Mouse (Mus musculus): ENCODE data around the gene Nme7. TPM values are rescaled to one million over a fixed set of nuclear protein-coding genes. Genes with fewer than 3 reads are reported as not detected.

Nme7 gene
- total RNA-seq, 2 experiments from 2014 or later = 1.4 TPM

- intact Hi-C loops (cut with DNase I) = loop anchor here (10.0 kb wide), 1 partner anchor 224 kb away; no protein-coding TSS in a partner anchor
- H3K4me3 ChIP-seq = peak overlapping the region; percentile 59
- no peak for DNase-seq
- TF ChIP-seq CTCF (IDR thresholded peaks at IDR 0.05) = no peak
- H3K27ac ChIP-seq = peak overlapping the region; percentile 75
These were observed 157.2 kb downstream of the Nme7 start for GRCm38 (mm10) chr1:164460921-164461697.

GRCm38 (mm10) chr1:164461726-164462125 lies 157.8 kb downstream of the Nme7 start:
- H3K4me3 ChIP-seq = peak overlapping the region; percentile 59
- no peak for TF ChIP-seq CTCF (IDR thresholded peaks at IDR 0.05)
- peak; percentile 72 for DNase-seq
- intact Hi-C loops (cut with DNase I) = loop anchor here (10.0 kb wide), 1 partner anchor 223 kb away; no protein-coding TSS in a partner anchor
- peak overlapping the region; percentile 75 for H3K27ac ChIP-seq

GRCm38 (mm10) chr1:164467406-164467805 lies 163.5 kb downstream of the Nme7 start:
- no peak overlapping the region for H3K27ac ChIP-seq
- DNase-seq = no peak
- H3K4me3 ChIP-seq = no peak overlapping the region
- intact Hi-C loops (cut with DNase I) = loop anchor here (10.0 kb wide), 1 partner anchor 217 kb away; no protein-coding TSS in a partner anchor
- TF ChIP-seq CTCF (IDR thresholded peaks at IDR 0.05) = no peak

GRCm38 (mm10) chr1:164468329-164468728 lies 164.4 kb downstream of the Nme7 start:
- intact Hi-C loops (cut with DNase I) = loop anchor here (10.0 kb wide), 1 partner anchor 216 kb away; no protein-coding TSS in a partner anchor
- no peak overlapping the region for H3K4me3 ChIP-seq
- TF ChIP-seq CTCF (IDR thresholded peaks at IDR 0.05) = no peak
- no peak for DNase-seq
- no peak overlapping the region for H3K27ac ChIP-seq

- no peak for DNase-seq
- intact Hi-C loops (cut with DNase I) = no loop called here
- H3K4me3 ChIP-seq = no peak overlapping the region
- H3K27ac ChIP-seq = no peak overlapping the region
- TF ChIP-seq CTCF (IDR thresholded peaks at IDR 0.05) = no peak
These were observed 167.1 kb downstream of the Nme7 start for GRCm38 (mm10) chr1:164470985-164471384.

- Histone ChIP-seq H3K27ac (no peak overlapping the region), H3K4me3 (no peak overlapping the region)
- intact Hi-C loops (cut with DNase I) = no loop called here
- DNase-seq = no peak
- no peak for TF ChIP-seq CTCF (IDR thresholded peaks at IDR 0.05)
These were observed 167.7 kb downstream of the Nme7 start for GRCm38 (mm10) chr1:164471632-164472031.

- Histone ChIP-seq H3K27ac (no peak overlapping the region), H3K4me3 (no peak overlapping the region)
- no peak for DNase-seq
- TF ChIP-seq CTCF (IDR thresholded peaks at IDR 0.05) = no peak
- intact Hi-C loops (cut with DNase I) = no loop called here
These were observed 169.5 kb downstream of the Nme7 start for GRCm38 (mm10) chr1:164473398-164473797.

GRCm38 (mm10) chr1:164474310-164474709 lies 170.4 kb downstream of the Nme7 start:
- no peak for TF ChIP-seq CTCF (IDR thresholded peaks at IDR 0.05)
- Histone ChIP-seq H3K27ac (no peak overlapping the region), H3K4me3 (no peak overlapping the region)
- no peak for DNase-seq
- intact Hi-C loops (cut with DNase I) = no loop called here

- no peak for DNase-seq
- Histone ChIP-seq H3K4me3 (no peak overlapping the region), H3K27ac (no peak overlapping the region)
- no peak for TF ChIP-seq CTCF (IDR thresholded peaks at IDR 0.05)
- intact Hi-C loops (cut with DNase I) = no loop called here
These were observed 171.0 kb downstream of the Nme7 start for GRCm38 (mm10) chr1:164474778-164475511.

- Histone ChIP-seq H3K27ac (no peak overlapping the region), H3K4me3 (no peak overlapping the region)
- TF ChIP-seq CTCF (IDR thresholded peaks at IDR 0.05) = no peak
- DNase-seq = no peak
- intact Hi-C loops (cut with DNase I) = no loop called here
These were observed 172.0 kb downstream of the Nme7 start for GRCm38 (mm10) chr1:164475895-164476294.

- TF ChIP-seq CTCF (IDR thresholded peaks at IDR 0.05) = no peak
- no peak overlapping the region for H3K4me3 ChIP-seq
- intact Hi-C loops (cut with DNase I) = no loop called here
- 0 out of 2 replicates have a peak overlapping the region, but pooled peaks have one; percentile 12 for H3K27ac ChIP-seq
- DNase-seq = no peak
These were observed 177.1 kb downstream of the Nme7 start for GRCm38 (mm10) chr1:164480755-164481644.

- TF ChIP-seq CTCF (IDR thresholded peaks at IDR 0.05) = no peak
- Histone ChIP-seq H3K27ac (0 out of 2 replicates have a peak overlapping the region, but pooled peaks have one; percentile 12), H3K4me3 (no peak overlapping the region)
- no peak for DNase-seq
- intact Hi-C loops (cut with DNase I) = no loop called here
These were observed 177.9 kb downstream of the Nme7 start for GRCm38 (mm10) chr1:164481645-164482354.
